Mouse (Mus musculus) CH12.LX (cell line): Measurements from ENCODE around the gene Tspo2. TPM values are rescaled to one million over a fixed set of nuclear protein-coding genes. Genes with fewer than 3 reads are reported as not detected.

ENCODE experiments used
- DNase-seq: peaks from one replicate; pipeline ENCODE4 v3.0.0-alpha.2; 2013; ENCODE audit errors: extremely low read depth
- H3K27ac ChIP-seq: 2 replicates; pipeline ENCODE4 v1.5.1; 2012; ENCODE audit warnings: low read depth, mild to moderate bottlenecking, control low read depth, moderate library complexity; ENCODE audit not compliant: insufficient read depth
- H3K27me3 ChIP-seq: replicated peaks from 2 replicates; pipeline ENCODE3; 2012; ENCODE audit warnings: inconsistent platforms
- H3K36me3 ChIP-seq, 2 experiments: replicated peaks in 1 of 2; 2 replicates each; pipeline versions ENCODE3 to v1.6.1; 2012; ENCODE audit warnings: inconsistent platforms in 1 of 2, low read length in 1 of 2, mild to moderate bottlenecking in 1 of 2, mixed read lengths in 1 of 2, moderate library complexity in 1 of 2; ENCODE audit not compliant: control insufficient read depth in 1 of 2, insufficient read depth in 1 of 2
- H3K4me1 ChIP-seq, 2 experiments: 2 replicates each; pipeline ENCODE4 v1.6.1; 2012; ENCODE audit warnings: inconsistent platforms in 1 of 2, moderate library complexity in 1 of 2; ENCODE audit not compliant: insufficient read depth in 2 of 2, control insufficient read depth in 1 of 2
- H3K4me2 ChIP-seq: 2 replicates; pipeline ENCODE4 v1.6.1; 2012; ENCODE audit warnings: low read depth, mild to moderate bottlenecking, control low read depth; ENCODE audit not compliant: poor library complexity, insufficient read depth, severe bottlenecking
- H3K4me3 ChIP-seq, 3 experiments: fragments of 150-350 bp in 1 of 3; sonication (generic) in 1 of 3; replicated peaks in 1 of 3; 2 replicates each; pipeline versions ENCODE3 to v1.5.1; 2011 to 2012; ENCODE audit warnings: low read depth in 2 of 3, low read length in 2 of 3, mild to moderate bottlenecking in 2 of 3, moderate library complexity in 2 of 3, control low read depth in 1 of 3, improper control_type of control experiment in 1 of 3, inconsistent platforms in 1 of 3, mixed read lengths in 1 of 3; ENCODE audit not compliant: poor library complexity in 1 of 3
- H3K79me2 ChIP-seq: replicated peaks from 2 replicates; pipeline ENCODE4 v1.6.1; 2012; ENCODE audit warnings: mild to moderate bottlenecking, moderate library complexity; ENCODE audit not compliant: control insufficient read depth, poor library complexity, insufficient read depth, severe bottlenecking; ENCODE audit errors: extremely low read depth
- H3K9ac ChIP-seq: 2 replicates; pipeline ENCODE4 v1.6.1; 2012; ENCODE audit warnings: low read depth, mild to moderate bottlenecking, control low read depth, moderate library complexity; ENCODE audit not compliant: insufficient read depth
- H3K9me3 ChIP-seq: replicated peaks from 2 replicates; pipeline ENCODE3; 2012; ENCODE audit warnings: low read length, inconsistent platforms, mixed read lengths
- BHLHE40 ChIP-seq: IDR thresholded peaks from 2 replicates; pipeline ENCODE4 v1.6.1; 2011; ENCODE audit warnings: mild to moderate bottlenecking, low read depth, low read length, improper control_type of control experiment
- CHD1 ChIP-seq: IDR thresholded peaks from 2 replicates; pipeline ENCODE4 v1.6.1; 2012; ENCODE audit warnings: low read depth, low read length, improper control_type of control experiment, inconsistent platforms
- CHD2 ChIP-seq: IDR thresholded peaks from 2 replicates; pipeline ENCODE4 v1.6.1; 2011; ENCODE audit warnings: low read length, improper control_type of control experiment
- CTCF ChIP-seq, 2 experiments: IDR thresholded peaks in 1 of 2; conservative IDR thresholded peaks in 1 of 2; 2 replicates each; pipeline ENCODE4 v1.5.1; 2011 to 2012; ENCODE audit warnings: low read depth in 2 of 2, low read length in 2 of 2, improper control_type of control experiment in 1 of 2, inconsistent platforms in 1 of 2, mild to moderate bottlenecking in 1 of 2, moderate library complexity in 1 of 2
- E2F4 ChIP-seq: IDR thresholded peaks from 2 replicates; pipeline ENCODE4 v1.6.1; 2011; ENCODE audit warnings: low read depth, low read length, improper control_type of control experiment; ENCODE audit not compliant: insufficient replicate concordance
- ELF1 ChIP-seq: IDR thresholded peaks from 2 replicates; pipeline ENCODE4 v1.6.1; 2014; ENCODE audit warnings: low read depth, mild to moderate bottlenecking, inconsistent platforms, low read length, improper control_type of control experiment
- GABPA ChIP-seq: IDR thresholded peaks from 2 replicates; pipeline ENCODE4 v1.6.1; 2012; ENCODE audit warnings: low read depth, low read length, improper control_type of control experiment, inconsistent platforms; ENCODE audit not compliant: insufficient replicate concordance
- JUN ChIP-seq: IDR thresholded peaks from 2 replicates; pipeline ENCODE4 v1.6.1; 2011; ENCODE audit warnings: low read depth, mild to moderate bottlenecking, low read length, improper control_type of control experiment, moderate library complexity; ENCODE audit not compliant: insufficient read depth
- KAT2A ChIP-seq: IDR thresholded peaks from 2 replicates; pipeline ENCODE4 v1.6.1; 2012; ENCODE audit warnings: low read length, improper control_type of control experiment, inconsistent platforms; ENCODE audit not compliant: insufficient replicate concordance
- MAX ChIP-seq: IDR thresholded peaks from 2 replicates; pipeline ENCODE4 v1.6.1; 2011; ENCODE audit warnings: low read length, improper control_type of control experiment
- MAZ ChIP-seq: IDR thresholded peaks from 2 replicates; pipeline ENCODE4 v1.6.1; 2012; ENCODE audit warnings: low read depth, mild to moderate bottlenecking, inconsistent platforms, low read length, improper control_type of control experiment, moderate library complexity
- MXI1 ChIP-seq: IDR thresholded peaks from 2 replicates; pipeline ENCODE4 v1.6.1; 2011; ENCODE audit warnings: mild to moderate bottlenecking, low read depth, low read length, improper control_type of control experiment
- MYC ChIP-seq: IDR thresholded peaks from 2 replicates; pipeline ENCODE4 v1.6.1; 2011; ENCODE audit warnings: low read depth, mild to moderate bottlenecking, improper control_type of control experiment, low read length
- NELFE ChIP-seq: IDR thresholded peaks from 2 replicates; pipeline ENCODE4 v1.6.1; 2011; ENCODE audit warnings: low read depth, low read length, improper control_type of control experiment
- POLR2A ChIP-seq: IDR thresholded peaks from 2 replicates; pipeline ENCODE4 v1.6.1; 2011; ENCODE audit warnings: low read depth, mild to moderate bottlenecking, improper control_type of control experiment, low read length
- RAD21 ChIP-seq: IDR thresholded peaks from 2 replicates; pipeline ENCODE4 v1.6.1; 2011; ENCODE audit warnings: low read depth, mild to moderate bottlenecking, low read length, improper control_type of control experiment, moderate library complexity
- RCOR1 ChIP-seq: conservative IDR thresholded peaks from 2 replicates; pipeline ENCODE4 v1.6.1; 2012; ENCODE audit warnings: low read depth, mild to moderate bottlenecking, inconsistent platforms, low read length, improper control_type of control experiment
- SIN3A ChIP-seq: IDR thresholded peaks from 2 replicates; pipeline ENCODE4 v1.6.1; 2012; ENCODE audit warnings: low read length, improper control_type of control experiment, inconsistent platforms
- SMC3 ChIP-seq: IDR thresholded peaks from 2 replicates; pipeline ENCODE4 v1.6.1; 2011; ENCODE audit warnings: low read depth, low read length, improper control_type of control experiment
- TBP ChIP-seq: conservative IDR thresholded peaks from 2 replicates; pipeline ENCODE4 v1.6.1; 2011; ENCODE audit warnings: low read depth, low read length, improper control_type of control experiment
- TCF12 ChIP-seq: IDR thresholded peaks from 2 replicates; pipeline ENCODE4 v1.6.1; 2014; ENCODE audit warnings: low read depth, mild to moderate bottlenecking, inconsistent platforms, low read length, improper control_type of control experiment
- UBTF ChIP-seq: IDR thresholded peaks from 2 replicates; pipeline ENCODE4 v1.6.1; 2012; ENCODE audit warnings: low read depth, mild to moderate bottlenecking, inconsistent platforms, low read length, improper control_type of control experiment, moderate library complexity
- USF1 ChIP-seq: IDR thresholded peaks from 2 replicates; pipeline ENCODE4 v1.6.1; 2014; ENCODE audit warnings: low read depth, mild to moderate bottlenecking, inconsistent platforms, low read length, improper control_type of control experiment
- ZC3H11A ChIP-seq: IDR thresholded peaks from 2 replicates; pipeline ENCODE4 v1.6.1; 2012; ENCODE audit warnings: low read depth, mild to moderate bottlenecking, inconsistent platforms, low read length, improper control_type of control experiment
- ZKSCAN1 ChIP-seq: IDR thresholded peaks from 2 replicates; pipeline ENCODE4 v1.6.1; 2012; ENCODE audit warnings: low read depth, inconsistent platforms, low read length, improper control_type of control experiment, borderline replicate concordance
- ZNF384 ChIP-seq: IDR thresholded peaks from 2 replicates; pipeline ENCODE4 v1.6.1; 2012; ENCODE audit warnings: low read depth, low read length, improper control_type of control experiment, inconsistent platforms
- dilution Hi-C: fragments of 300-500 bp; cut with MboI; formaldehyde crosslinking; loops from 2 replicates; pipeline ENCODE4 v1.14.3; 2020; ENCODE audit warnings: low sequenced_read_pairs; ENCODE audit not compliant: extremely low pct_unique_long_range_greater_than_20kb, extremely low pct_ligation_motif_present
- in situ Hi-C: fragments of 300-500 bp; cut with MboI; formaldehyde crosslinking; loops from 3 replicates; pipeline ENCODE4 v1.14.3; 2019; ENCODE audit warnings: low sequenced_read_pairs, low pct_ligation_motif_present, low pct_unique_long_range_greater_than_20kb, mixed read lengths
- polyA plus RNA-seq: library from polyadenylated mRNA; unstranded; fragments of >175 nt; gene quantifications from 2 replicates; pipeline ENCODE4 v1.2.1, GENCODE M21; 2012; ENCODE audit warnings: low read depth; ENCODE audit not compliant: insufficient read length
- total RNA-seq, 2 experiments: library from RNA; depleted of rRNA; stranded (reverse); fragments of 300-350 nt in 1 of 2; fragments of >200 nt in 1 of 2; gene quantifications; 2 replicates each; pipeline ENCODE4 v1.2.3; 2012 to 2014

Gene Tspo2
- total and polyA plus RNA-seq, 3 experiments = not detected

- Histone ChIP-seq H3K36me3 (peaks cover 0 to 3% of the 10 kb centered on the region in 2 experiments), H3K9ac (no peak overlapping the region), H3K4me1 (peaks cover 0 to 35% of the 10 kb centered on the region in 2 experiments; a peak in 3 of 4 replicates), H3K4me3 (no peak overlapping the region), H3K27me3 (no peaks in the 10 kb centered on the region), H3K9me3 (no peaks in the 10 kb centered on the region), H3K27ac (no peak overlapping the region), H3K4me2 (no peak overlapping the region), H3K79me2 (no peaks in the 10 kb centered on the region)
- in situ Hi-C loops = no loop called here
- no peak for DNase-seq
- no peak for TF ChIP-seq MAX
- no peak for TF ChIP-seq ELF1
- no peak for TF ChIP-seq TBP
- TF ChIP-seq KAT2A = no peak
- TF ChIP-seq ZKSCAN1 = no peak
- TF ChIP-seq UBTF = no peak
- TF ChIP-seq CHD2 = no peak
- TF ChIP-seq NELFE = no peak
- no peak for TF ChIP-seq E2F4
- no peak for TF ChIP-seq MXI1
- TF ChIP-seq MAZ = no peak
- no peak for TF ChIP-seq CTCF (conservative IDR thresholded peaks at IDR 0.05 in 1 of 2, IDR thresholded peaks at IDR 0.05 in 1 of 2; ENCODE audit: low read depth in 2 of 2, low read length in 2 of 2)
- TF ChIP-seq GABPA = no peak
- dilution Hi-C loops = no loop called here
Observed at GRCm38 (mm10) chr17:48426991-48427750, 24.2 kb downstream of the Tspo2 start.

- dilution Hi-C loops (no loop called here), in situ Hi-C loops (no loop called here)
- Histone ChIP-seq H3K9me3 (no peaks in the 10 kb centered on the region), H3K4me3 (no peak overlapping the region), H3K4me2 (no peak overlapping the region), H3K79me2 (no peaks in the 10 kb centered on the region), H3K4me1 (peaks cover 0 to 35% of the 10 kb centered on the region in 2 experiments; a peak in 3 of 4 replicates), H3K36me3 (peaks cover 0 to 10% of the 10 kb centered on the region in 2 experiments), H3K9ac (no peak overlapping the region), H3K27me3 (no peaks in the 10 kb centered on the region), H3K27ac (no peak overlapping the region)
- TF ChIP-seq RCOR1 (no peak), CTCF (conservative IDR thresholded peaks at IDR 0.05 in 1 of 2, IDR thresholded peaks at IDR 0.05 in 1 of 2; ENCODE audit: low read depth in 2 of 2, low read length in 2 of 2) (no peak), ELF1 (no peak), USF1 (no peak), TBP (no peak), KAT2A (no peak), RAD21 (no peak), JUN (no peak), ZKSCAN1 (no peak), SMC3 (no peak), E2F4 (no peak), POLR2A (no peak), ZC3H11A (no peak), CHD1 (no peak), BHLHE40 (no peak), MYC (no peak), TCF12 (no peak), SIN3A (no peak), ZNF384 (no peak), MAX (no peak)
- DNase-seq = no peak
Observed at GRCm38 (mm10) chr17:48425823-48426612, 25.3 kb downstream of the Tspo2 start.
